24 mouse cellular contexts compared by ENCODE assay signal in the genomic region with DNA sequence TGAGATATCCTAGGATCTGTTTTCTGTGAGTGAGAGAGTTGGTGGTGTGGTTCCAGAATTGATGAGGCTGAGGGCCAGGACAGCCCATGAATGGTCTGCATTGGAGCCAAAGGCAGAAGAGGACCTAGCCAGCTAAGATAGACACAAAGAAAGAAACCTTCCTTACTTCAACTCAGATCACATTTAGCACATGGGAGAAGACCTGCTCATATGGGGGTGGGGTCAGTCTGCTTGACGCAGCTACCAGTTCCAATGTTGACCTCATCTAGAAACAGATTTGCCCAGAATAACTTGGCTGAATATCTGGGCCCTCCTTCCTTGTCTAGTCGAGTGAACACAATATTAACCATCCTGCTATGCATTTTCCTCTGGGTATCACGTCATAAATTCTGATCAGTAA.
"Had no signal": no experiment of that assay in that cellular context is flagged by ENCODE, and none has a peak within 500 bp of the region (broad histone marks: within the 10 kb centered on the region; RNA-seq: fewer than 3 reads in every experiment).

No protein-coding gene starts in this region.

- H3K27me3 ChIP-seq: limb, embryonic 12.5 days; limb, embryonic 15.5 days; lung, embryonic 15.5 days; neural tube, embryonic 13.5 days had no signal

- H3K27ac ChIP-seq: kidney, postnatal 0 days; layer of hippocampus, adult 2 months; limb, embryonic 12.5 days; limb, embryonic 15.5 days; lung, embryonic 15.5 days; midbrain, embryonic 10.5 days; midbrain, embryonic 13.5 days; neural tube, embryonic 13.5 days had no signal

- DNase-seq: kidney, adult 2 months; kidney, postnatal 25 days; layer of hippocampus, adult 9-11 months; lung, adult 18-20 months; lung, postnatal 10 days; lung, postnatal 36 days; retina, postnatal 1 day; right cerebral cortex, postnatal 25 days; spleen, adult 18-20 months; thymus, adult 18-20 months; thymus, postnatal 14 days; thymus, postnatal 4 days had no signal

- H3K4me3 ChIP-seq: layer of hippocampus, adult 2 months; limb, embryonic 12.5 days; limb, embryonic 15.5 days; lung, embryonic 15.5 days; megakaryocyte, embryonic 14.5 days; midbrain, embryonic 10.5 days; midbrain, embryonic 13.5 days; myocyte; neural tube, embryonic 13.5 days had no signal

- H3K9me3 ChIP-seq: limb, embryonic 15.5 days; lung, embryonic 15.5 days; megakaryocyte, embryonic 14.5 days; midbrain, embryonic 10.5 days; midbrain, embryonic 13.5 days; neural tube, embryonic 13.5 days had no signal

- H3K4me2 ChIP-seq: limb, embryonic 12.5 days; limb, embryonic 15.5 days; lung, embryonic 15.5 days; midbrain, embryonic 13.5 days; neural tube, embryonic 13.5 days had no signal

- ATAC-seq: intestine, postnatal 0 days; midbrain, embryonic 13.5 days; midbrain, embryonic 16.5 days had no signal

- H3K36me3 ChIP-seq: limb, embryonic 12.5 days; limb, embryonic 15.5 days; lung, embryonic 15.5 days; midbrain, embryonic 10.5 days; midbrain, embryonic 13.5 days; neural tube, embryonic 13.5 days had no signal

- H3K9ac ChIP-seq: limb, embryonic 12.5 days; limb, embryonic 15.5 days; lung, embryonic 15.5 days; midbrain, embryonic 13.5 days; neural tube, embryonic 13.5 days had no signal
